Mouse (Mus musculus): ENCODE data around the gene Zfp235.

GRCm38 (mm10) chr7:24188901-24189570, 55.1 kb downstream of the Zfp235 start:
- no peak for TF ChIP-seq EP300 (IDR thresholded peaks at IDR 0.05; ENCODE audit: low read depth in 1 of 2, low read length in 2 of 2)
- no peak for TF ChIP-seq CTCF (IDR thresholded peaks at IDR 0.05 in 2 of 3, conservative IDR thresholded peaks at IDR 0.05 in 1 of 3; ENCODE audit: control insufficient read depth in 1 of 3, insufficient read depth in 1 of 3, low read depth in 2 of 3, low read length in 3 of 3, poor library complexity in 1 of 3, severe bottlenecking in 1 of 3)
- no peak for TF ChIP-seq ZC3H11A (IDR thresholded peaks at IDR 0.05; ENCODE audit: low read depth, low read length)
- TF ChIP-seq JUND (IDR thresholded peaks at IDR 0.05; ENCODE audit: low read depth, low read length), result no peak
- no peak for TF ChIP-seq CHD1 (IDR thresholded peaks at IDR 0.05; ENCODE audit: low read depth, low read length)
- TF ChIP-seq ZKSCAN1 (IDR thresholded peaks at IDR 0.05; ENCODE audit: low read depth, low read length), result no peak
- no peak for TF ChIP-seq RCOR1 (IDR thresholded peaks at IDR 0.05; ENCODE audit: low read depth, low read length)
- no peak for TF ChIP-seq RAD21 (IDR thresholded peaks at IDR 0.05; ENCODE audit: low read depth, low read length)
- TF ChIP-seq POLR2A (IDR thresholded peaks at IDR 0.05; ENCODE audit: control insufficient read depth in 1 of 2, insufficient read depth in 1 of 2, low read depth in 1 of 2, low read length in 2 of 2, poor library complexity in 1 of 2), result no peak
- TF ChIP-seq GABPA (IDR thresholded peaks at IDR 0.05; ENCODE audit: low read depth, low read length), result no peak
- TF ChIP-seq ZNF384 (IDR thresholded peaks at IDR 0.05; ENCODE audit: low read depth, low read length), result no peak
- no peak for TF ChIP-seq NELFE (IDR thresholded peaks at IDR 0.05; ENCODE audit: low read depth, low read length)
- no peak for TF ChIP-seq USF2 (IDR thresholded peaks at IDR 0.05; ENCODE audit: borderline replicate concordance in 1 of 2, insufficient read depth in 1 of 2, low read depth in 1 of 2, low read length in 2 of 2)
